Mouse (Mus musculus): ENCODE data around the gene Ube2l6.

Gene Ube2l6

DNA sequence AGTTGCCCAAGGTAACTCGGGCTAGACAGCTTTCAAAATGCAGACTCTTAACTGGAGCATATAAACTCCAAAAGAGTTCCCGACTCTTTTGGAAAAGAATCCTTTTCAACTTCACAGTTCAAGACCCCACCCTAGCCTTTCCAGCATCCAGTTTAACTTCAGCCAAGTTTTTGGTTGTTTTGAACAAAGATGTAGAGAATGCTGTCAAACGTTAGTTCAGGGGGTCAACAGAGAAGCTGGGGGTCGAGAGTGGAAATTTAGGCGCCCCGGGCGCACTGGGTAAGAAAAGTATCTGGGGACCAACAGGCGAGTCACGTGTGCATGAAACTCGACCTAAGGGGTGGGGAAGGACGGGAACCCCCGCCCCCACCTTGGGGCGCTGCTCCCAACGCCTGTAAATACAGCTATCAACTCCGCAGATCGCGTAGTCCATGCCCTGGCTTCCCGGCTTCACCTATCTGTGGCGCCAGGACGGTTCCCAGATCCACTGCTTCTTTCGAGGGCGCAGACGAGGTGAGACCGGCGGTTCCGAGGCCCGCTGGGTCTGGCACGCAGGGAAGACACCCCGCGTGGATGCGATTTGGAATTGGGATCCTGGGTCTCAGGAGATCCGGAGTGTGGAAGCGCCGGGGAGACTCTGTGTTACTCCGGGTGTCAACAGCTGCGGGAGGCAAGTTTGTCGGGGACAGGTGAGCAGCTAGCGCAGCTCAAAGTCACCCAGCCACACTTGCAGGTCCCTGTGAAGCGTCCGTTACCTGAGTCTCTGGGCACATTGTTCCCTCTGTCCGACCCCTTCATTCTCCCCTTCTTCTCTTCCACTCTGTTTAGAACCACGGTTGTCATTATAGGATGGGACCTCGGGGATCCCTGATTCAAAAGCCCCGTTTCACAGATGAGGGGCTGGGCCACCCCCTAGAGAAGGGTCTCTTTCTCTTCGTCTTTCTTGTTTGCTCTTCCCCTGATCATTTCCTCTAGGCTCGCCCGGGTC is 40.7 kb downstream of the Ube2l6 start:
- no peak for DNase-seq

DNA sequence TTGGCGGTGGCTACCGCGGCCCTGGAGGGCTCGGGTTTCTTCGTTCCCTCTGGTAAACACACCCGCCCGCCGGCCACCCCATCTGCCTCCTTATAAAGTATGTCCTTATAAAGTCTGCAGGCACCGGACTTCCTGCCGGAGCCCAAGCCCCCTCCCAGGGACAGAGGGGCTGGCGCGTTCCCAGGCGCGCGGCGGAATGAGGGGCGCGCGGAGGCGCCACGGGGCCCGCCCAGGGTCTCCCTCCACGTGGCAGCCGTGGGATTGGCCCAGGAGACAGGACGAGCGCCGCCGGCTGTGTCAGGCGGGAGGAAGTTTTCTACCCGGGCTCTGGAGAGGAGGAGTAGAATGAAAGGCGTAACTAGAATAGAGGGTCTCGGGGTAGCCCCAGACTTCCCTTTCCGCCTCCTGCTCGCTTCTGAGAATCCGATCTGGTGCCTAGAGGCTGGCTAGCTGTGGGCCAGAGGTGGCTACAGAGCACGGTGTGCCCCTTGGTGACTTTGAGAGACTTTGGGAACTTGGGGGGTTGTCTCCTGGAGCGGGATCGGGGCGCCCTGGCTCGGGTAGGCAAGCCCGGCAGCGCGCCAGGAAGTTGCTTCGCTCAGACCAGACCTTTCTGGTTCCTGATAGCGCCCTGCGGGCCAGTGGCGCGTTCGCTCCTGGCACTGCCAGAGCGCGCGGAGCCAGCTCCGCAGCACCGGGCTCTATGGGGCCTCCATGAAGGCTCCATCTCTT is 41.6 kb downstream of the Ube2l6 start:
- no peak for DNase-seq

DNA sequence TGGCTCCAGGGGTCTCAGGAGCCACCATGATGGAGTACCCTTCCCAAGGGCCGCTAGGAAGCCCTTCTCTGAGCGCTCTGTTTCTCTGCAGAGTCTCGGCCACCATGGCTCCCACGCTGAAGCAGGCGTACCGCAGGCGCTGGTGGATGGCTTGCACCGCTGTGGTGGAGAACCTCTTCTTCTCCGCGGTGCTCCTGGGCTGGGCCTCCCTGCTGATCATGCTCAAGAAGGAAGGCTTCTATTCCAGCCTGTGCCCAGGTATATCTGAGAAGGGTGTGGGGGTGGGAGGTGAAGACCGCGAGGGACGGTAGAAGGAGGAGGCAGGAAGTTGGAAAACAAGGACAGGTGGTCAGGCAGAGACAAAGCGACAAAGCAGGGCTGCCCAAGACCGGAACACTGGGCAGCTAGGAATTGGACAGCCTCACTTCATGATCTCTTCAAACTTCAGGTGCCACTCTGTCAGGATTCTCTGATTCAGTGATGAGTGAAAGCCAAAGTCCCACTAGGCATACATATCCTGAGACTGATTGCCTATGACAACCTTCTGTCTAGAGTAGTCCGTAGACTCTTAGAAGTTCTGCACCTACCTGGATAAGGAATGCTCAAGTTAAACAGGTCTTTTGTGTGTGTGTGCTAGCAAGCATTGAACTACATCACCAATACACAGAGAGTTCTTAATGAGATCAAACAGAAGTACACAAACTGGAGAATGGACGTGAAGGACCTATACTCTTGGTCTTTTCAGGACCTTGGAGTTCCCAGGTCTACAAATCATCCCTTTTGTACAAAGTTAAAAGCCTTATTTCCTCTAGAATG is 42.3 kb downstream of the Ube2l6 start:
- DNase-seq, result no peak

DNA sequence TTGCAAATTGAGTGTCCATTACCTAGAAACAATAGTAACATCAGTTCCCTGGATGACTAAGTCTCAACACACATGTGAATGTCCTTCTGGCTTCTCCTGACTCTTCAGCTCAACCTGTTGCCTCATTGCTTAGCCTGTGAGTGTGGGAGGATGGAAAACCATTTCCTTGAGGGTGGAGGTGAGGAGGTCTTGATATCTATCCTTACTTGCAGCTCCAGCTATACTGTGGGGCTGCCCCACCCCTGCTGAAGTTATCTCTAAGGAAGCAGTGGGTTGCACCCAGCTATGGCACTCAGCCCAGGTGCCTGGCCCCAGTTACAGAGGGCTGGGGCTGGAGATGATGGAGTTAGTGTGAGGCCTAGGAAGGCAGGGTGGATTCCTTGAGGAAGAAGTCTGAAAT is 43.3 kb downstream of the Ube2l6 start:
- no peak for DNase-seq

DNA sequence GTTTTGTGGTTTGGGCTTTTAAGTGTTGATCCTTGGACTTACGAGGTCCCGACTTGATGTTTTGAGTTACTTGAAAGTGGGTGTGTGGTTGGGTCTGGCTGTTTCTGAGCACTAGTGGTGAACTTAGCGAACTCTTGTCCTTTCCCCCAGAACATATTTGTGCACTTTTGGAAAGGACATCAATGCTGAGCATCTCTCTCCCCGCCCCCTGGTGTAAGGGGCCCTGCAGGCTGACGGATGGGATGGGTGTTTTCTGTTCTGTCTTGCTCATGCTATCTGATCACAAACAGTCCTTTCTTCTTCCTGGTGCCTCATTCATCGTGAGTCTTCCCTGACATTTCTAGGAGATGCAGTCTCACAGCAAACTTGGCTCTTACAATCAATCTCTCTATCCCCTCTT is 45.0 kb downstream of the Ube2l6 start:
- DNase-seq, result no peak

DNA sequence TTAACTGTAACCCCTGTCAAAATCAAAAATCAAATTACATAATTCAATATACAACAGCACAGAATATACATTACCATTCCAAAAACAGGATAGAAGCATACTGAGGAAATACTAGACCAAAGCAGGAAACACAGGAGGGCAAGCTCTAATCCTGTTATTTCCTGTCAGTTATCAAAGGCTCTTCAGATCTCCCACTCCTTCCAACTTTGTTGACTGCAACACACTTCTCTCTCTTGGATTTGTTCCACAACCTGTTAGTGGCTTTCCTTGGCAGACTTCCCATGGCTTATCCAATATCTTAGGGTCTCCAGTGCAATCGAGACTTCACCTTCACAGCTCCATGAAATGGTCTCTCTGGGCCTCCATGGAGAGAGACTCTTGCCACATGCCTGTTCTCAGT is 46.6 kb downstream of the Ube2l6 start:
- no peak for DNase-seq

DNA sequence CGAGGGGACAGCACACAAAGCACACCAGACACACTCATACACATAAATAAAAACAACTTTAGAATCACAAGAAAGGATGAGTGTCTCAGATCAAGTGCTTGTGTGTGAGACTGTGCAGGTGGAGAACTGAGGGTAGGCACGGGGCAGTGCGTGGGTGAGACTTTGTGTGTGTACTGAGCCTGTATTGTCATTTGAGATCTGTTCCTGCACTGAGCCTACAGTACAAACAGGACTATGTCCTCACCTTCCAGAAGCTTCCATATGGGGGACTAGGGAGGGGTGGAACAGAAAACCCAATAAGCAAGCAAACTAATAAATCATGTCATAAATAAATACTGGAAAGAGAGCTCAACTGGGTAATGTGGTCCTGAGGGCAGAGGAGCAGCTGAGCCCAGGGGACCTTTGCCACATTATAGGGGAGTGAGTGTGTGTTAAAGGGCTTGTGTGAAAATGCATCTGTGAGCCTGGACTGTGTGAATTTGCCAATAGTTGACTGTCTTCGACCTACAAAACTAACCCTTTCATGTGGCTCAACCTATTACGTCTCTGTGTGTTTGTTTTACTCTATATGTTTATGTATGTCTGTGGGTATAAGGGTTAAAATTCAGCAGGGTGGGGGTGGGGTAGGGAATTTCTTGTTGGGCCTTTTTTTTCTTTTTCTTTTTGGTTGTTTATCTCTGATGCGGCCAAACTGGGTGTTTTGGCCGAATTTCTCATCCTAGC is 51.9 kb downstream of the Ube2l6 start:
- DNase-seq, result no peak

DNA sequence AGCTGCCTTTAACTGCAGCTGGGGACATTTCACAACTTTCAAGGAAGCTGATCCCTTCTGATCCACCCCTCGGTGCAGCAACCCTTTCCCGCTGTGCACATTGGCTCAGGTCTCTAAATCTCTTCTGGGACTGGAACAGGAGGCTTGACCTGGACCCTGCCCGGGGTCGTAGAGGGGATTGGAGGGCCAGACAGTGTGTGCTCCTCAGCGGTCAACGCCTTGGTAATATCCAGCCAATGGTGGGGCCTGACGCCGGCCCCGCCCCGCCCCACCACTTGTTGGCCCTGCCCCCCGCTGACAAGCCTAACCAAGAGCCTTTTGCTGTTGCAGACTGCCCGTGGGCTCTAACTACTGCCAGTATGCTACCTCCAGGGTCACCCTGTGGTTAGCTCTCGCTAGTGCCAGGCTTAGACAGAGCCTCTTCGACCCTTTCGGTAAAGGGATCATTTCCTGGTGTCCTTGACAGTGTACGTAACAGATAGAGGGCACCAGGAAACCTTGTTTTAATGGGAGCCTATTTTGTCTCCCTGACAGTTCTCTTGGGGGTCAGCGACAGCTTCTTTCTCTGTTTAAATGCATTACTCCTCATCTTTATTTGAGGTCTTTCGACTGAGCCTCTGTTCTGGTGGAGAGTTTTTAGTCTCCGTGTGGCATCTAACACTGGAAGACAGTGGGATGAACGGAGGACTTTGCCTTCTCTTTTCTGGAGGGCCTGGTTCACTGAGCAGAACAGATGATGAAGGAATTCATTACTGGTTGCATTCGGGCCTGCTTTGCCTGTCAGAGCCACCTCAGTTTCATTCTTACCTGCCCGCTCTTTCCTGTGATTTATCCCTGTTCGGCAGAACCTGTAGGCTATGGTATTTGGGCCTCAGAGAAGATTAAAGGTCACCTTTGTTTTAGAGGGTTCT is 52.8 kb downstream of the Ube2l6 start:
- no peak for DNase-seq

DNA sequence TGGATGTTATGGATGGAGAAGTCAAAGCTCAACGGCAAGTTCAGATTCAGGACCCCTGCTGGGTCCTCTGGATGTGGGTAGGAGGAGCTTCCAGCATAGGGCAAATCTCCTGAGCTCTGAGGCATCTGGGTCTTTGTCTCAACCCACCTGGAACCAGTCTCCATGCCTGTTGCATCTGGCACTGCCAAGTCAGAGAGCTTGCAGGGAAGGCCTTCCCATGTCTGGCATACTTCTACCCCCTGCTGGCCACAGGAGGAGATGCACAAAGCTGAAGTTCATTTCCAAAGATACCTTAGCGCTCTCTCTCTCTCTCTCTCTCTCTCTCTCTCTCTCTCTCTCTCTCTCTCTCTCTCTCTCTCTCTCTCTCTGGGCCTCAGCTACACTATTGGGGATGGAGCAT is 57.1 kb downstream of the Ube2l6 start:
- no peak for DNase-seq

DNA sequence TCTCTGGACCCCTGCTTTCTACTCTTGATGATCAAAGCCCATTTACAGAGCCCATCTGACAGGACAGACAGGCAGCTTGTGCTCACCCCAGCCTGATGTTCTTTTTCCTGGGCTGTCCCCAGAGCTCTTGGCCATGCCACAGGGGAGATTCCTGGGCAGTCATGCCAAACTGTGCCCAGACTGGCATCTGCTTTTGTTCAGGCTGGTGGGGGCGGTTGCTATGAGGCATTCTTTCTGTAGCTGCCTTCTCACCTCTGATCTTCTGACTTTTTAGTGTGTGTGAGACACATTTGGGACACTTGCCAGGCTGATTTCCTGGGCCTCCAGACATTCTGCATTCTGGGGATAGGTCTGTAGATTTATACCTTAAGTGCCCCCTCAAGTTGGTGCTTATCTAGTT is 59.9 kb downstream of the Ube2l6 start:
- DNase-seq, result no peak

All from cerebellum, adult 11-12 months (tissue).